Mouse (Mus musculus): ENCODE measurements around the gene Usp36. TPM values are rescaled to one million over a fixed set of nuclear protein-coding genes. Genes with fewer than 3 reads are reported as not detected.

Gene Usp36
- 18.2 and 19.0 TPM in 2 replicates for polyA plus RNA-seq (2012; rRNA removed)

DNA sequence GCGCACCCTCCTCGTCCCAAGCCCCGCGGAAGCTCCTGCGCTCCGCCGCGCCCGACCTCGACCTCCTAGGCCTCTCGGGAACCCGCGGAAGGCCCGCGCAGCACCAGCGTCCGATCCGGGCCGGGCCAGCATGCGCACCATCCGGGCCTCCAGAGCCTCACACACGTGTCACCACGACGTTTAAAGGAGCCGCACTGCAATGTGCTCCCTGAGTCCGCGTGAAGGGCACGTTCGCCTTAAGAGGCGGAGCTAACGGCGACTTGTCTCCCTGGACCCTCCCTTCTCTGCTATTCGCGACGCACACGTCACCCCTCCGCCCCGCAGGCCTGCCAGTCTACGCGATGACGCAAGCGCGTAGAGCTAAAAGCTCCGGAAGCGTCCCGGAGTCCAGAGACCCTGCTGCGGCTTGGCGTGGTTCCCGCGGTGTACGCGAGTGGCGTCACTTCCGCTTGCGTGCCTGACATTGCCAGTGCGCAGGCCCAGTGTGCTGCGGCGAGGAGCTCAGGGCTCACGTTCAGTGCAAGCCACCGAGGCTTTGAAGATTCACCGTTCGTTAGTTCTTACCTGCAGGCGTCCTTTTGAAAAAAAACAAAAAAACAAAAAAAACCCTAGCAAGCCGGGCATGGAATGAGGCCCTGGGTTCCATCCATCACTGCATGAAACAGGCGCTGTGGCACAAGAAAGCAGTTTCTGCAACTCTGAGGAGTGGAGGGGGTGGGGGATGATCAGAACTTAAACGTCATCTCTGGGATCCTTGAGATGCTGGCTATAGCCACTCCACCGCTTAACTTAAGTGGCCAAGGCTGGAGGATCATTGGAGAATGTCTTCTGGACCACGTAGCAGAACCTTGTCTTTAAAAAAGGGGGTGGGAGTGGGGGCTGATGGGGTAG is at the start of gene Usp36:
TSS of gene Usp36 (minus strand) at position 246 of the 891 bp plus-strand sequence.

GRCm38 (mm10) chr11:118248150-118249011 is 41.7 kb downstream of the Usp36 start, which contains the start of gene Cyth1:
TSS of gene Cyth1 (minus strand) at chr11:118248592.

Other genes with a start within 250 kb of the Usp36 start
- 0.09 and 0.16 TPM in 2 replicates for gene Dnah17, start 159.6 kb downstream of the Usp36 start, polyA plus RNA-seq (2012; rRNA removed)
- 46.6 and 49.7 TPM in 2 replicates for gene Cyth1, start 41.7 kb downstream of the Usp36 start, polyA plus RNA-seq (2012; rRNA removed)
- 0.25 and 0.36 TPM in 2 replicates for gene Cep295nl, start 52.3 kb upstream of the Usp36 start, polyA plus RNA-seq (2012; rRNA removed)
- 171 and 175 TPM in 2 replicates for gene Timp2, start 65.5 kb upstream of the Usp36 start, polyA plus RNA-seq (2012; rRNA removed)
- 11.2 and 14.2 TPM in 2 replicates for gene Lgals3bp, start 111.8 kb upstream of the Usp36 start, polyA plus RNA-seq (2012; rRNA removed)
- 32.9 and 35.9 TPM in 2 replicates for gene Cant1, start 128.8 kb upstream of the Usp36 start, polyA plus RNA-seq (2012; rRNA removed)
- gene C1qtnf1, start 138.0 kb upstream of the Usp36 start, polyA plus RNA-seq (2012; rRNA removed) = 4.8 and 5.2 TPM in 2 replicates
- 6.2 and 6.8 TPM in 2 replicates for gene Engase, start 186.6 kb upstream of the Usp36 start, polyA plus RNA-seq (2012; rRNA removed)

All from central nervous system, embryonic 18 days (tissue).